Mouse (Mus musculus): Measurements from ENCODE around the gene Cacna2d1. TPM values are rescaled to one million over a fixed set of nuclear protein-coding genes. Genes with fewer than 3 reads are reported as not detected.

Gene Cacna2d1
- polyA plus RNA-seq, 1 experiment from 2014 or later: 41.3 TPM

DNA sequence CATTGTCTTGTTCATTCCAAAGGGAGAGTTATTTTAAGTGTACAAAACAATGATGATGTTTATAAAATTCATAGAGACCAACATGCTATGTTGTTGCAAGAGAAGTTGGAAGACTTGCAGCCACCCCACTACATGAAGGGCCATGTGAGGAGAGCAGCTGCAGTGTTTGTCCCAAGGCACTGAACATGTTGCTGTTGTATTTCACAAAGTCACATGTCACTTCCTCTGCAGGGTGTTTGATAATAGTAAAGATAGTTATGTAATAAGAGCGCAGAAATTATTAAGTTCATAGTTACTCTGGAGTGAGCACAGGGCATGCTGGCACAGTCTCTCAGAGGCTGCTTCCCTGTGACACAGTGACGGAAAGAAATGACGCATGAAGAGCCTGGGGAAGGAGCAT is 392.1 kb downstream of the Cacna2d1 start:
- ATAC-seq (ENCODE audit: low FRiP score): no peak
- H3K9ac ChIP-seq: no peak overlapping the region
- no peaks in the 10 kb centered on the region for H3K4me1 ChIP-seq
- no peaks in the 10 kb centered on the region for H3K36me3 ChIP-seq
- H3K4me3 ChIP-seq: no peak overlapping the region
- H3K9me3 ChIP-seq (replicated peaks): no peaks in the 10 kb centered on the region
- 80% methylated on average over 3 of the region's 3 CpGs for WGBS
- H3K27me3 ChIP-seq: no peaks in the 10 kb centered on the region
- no peak overlapping the region for H3K27ac ChIP-seq
- no peak overlapping the region for H3K4me2 ChIP-seq (replicated peaks)

DNA sequence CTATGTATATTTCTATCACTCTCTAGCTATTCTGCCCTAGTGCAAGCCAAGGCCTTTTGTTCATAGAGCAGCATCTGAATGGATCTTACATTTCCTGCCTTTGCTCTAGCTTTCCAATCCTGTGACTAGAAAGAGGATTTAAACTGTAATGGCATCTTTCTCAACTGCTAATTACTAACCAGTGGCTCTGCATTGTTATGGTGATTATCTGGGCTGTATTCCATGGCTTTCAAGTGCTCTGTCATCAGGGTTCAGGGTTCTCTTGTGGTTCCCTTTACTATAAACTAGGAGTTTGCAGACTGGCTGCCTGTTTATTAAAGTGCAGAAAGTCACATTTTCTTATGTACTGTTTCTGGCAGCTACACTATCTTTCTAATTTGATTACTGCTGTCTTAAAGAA is 410.9 kb downstream of the Cacna2d1 start:
- Histone ChIP-seq H3K9me3 (replicated peaks) (no peaks in the 10 kb centered on the region), H3K27ac (no peak overlapping the region), H3K4me3 (no peak overlapping the region), H3K36me3 (no peaks in the 10 kb centered on the region), H3K9ac (no peak overlapping the region), H3K27me3 (no peaks in the 10 kb centered on the region), H3K4me1 (no peaks in the 10 kb centered on the region), H3K4me2 (replicated peaks) (no peak overlapping the region)
- ATAC-seq (ENCODE audit: low FRiP score): no peak

DNA sequence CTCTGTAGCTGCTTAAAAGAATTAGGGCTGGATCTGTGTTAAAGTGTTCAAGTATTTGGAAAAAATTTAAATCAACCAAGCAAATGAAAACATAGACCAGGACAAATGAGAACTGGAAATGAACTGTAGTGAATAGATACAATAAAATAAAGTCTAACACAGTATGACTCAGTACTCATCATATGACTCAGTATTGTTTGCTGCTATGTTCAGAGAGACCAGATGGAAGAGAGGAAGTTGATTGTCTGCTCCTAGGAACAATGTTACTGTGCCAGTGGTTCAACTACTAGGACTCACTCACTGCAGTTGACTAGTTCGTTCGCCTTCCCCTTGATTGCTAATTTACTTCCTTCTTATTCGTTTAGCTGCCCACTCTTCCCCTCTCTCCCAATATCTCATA is 421.3 kb downstream of the Cacna2d1 start:
- no peak for ATAC-seq (ENCODE audit: low FRiP score)
- H3K9ac ChIP-seq: no peak overlapping the region
- H3K27me3 ChIP-seq: no peaks in the 10 kb centered on the region
- no peak overlapping the region for H3K27ac ChIP-seq
- H3K4me3 ChIP-seq: no peak overlapping the region
- no peaks in the 10 kb centered on the region for H3K4me1 ChIP-seq
- no peak overlapping the region for H3K4me2 ChIP-seq (replicated peaks)
- WGBS: 89% methylated on average over 3 of the region's 3 CpGs
- no peaks in the 10 kb centered on the region for H3K36me3 ChIP-seq
- no peaks in the 10 kb centered on the region for H3K9me3 ChIP-seq (replicated peaks)

GRCm38 (mm10) chr5:16357709-16358108 is 423.2 kb downstream of the Cacna2d1 start:
- Histone ChIP-seq H3K27ac (no peak overlapping the region), H3K4me3 (no peak overlapping the region), H3K9me3 (replicated peaks) (no peaks in the 10 kb centered on the region), H3K4me2 (replicated peaks) (no peak overlapping the region), H3K4me1 (no peaks in the 10 kb centered on the region), H3K9ac (no peak overlapping the region), H3K36me3 (no peaks in the 10 kb centered on the region), H3K27me3 (no peaks in the 10 kb centered on the region)
- 88% methylated on average over 4 of the region's 4 CpGs for whole genome bisulfite sequencing
- ATAC-seq (ENCODE audit: low FRiP score): no peak

DNA sequence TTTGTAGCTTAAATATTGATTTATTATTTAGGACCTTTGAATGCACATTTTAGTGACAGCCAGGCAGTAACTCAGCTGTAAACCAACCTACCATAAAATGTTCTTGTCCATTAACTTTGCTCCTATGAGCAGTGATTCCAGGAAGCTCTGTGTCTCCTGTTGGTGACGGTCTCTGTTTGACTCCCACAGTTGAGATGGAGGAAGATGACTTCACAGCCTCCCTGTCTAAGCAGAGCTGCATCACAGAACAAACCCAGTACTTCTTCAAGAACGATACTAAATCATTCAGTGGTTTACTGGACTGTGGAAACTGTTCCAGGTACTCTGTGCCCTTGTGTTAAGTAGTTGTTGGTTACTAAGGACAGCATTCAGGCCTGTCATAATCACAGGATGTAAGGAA is 427.6 kb downstream of the Cacna2d1 start:
- Histone ChIP-seq H3K27ac (no peak overlapping the region), H3K4me2 (replicated peaks) (no peak overlapping the region), H3K9ac (no peak overlapping the region), H3K4me3 (no peak overlapping the region), H3K36me3 (0 out of 2 replicates have a peak, but pooled peaks cover 3% of the 10 kb centered on the region), H3K9me3 (replicated peaks) (no peaks in the 10 kb centered on the region), H3K4me1 (no peaks in the 10 kb centered on the region), H3K27me3 (no peaks in the 10 kb centered on the region)
- ATAC-seq (ENCODE audit: low FRiP score): no peak
- 91% methylated on average over 2 of the region's 2 CpGs for WGBS

DNA sequence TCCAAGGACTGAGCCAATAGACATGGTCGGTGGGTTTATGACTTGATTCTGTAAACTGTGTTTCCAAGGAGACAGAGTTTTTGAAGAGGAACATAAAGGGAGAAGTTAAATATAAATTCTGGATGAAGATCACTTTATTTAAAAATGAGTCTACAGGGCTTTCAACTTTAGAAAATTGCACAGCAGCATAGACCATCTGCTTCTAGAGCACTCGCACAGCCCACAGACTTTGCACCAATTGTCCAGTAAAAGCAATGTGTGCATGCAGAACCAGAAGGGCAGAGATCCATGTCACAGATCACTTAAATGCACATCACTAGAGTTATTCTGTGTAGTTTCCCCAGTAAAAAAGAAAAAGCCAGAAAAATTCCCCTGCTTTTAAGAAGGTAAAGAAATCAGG is 428.7 kb downstream of the Cacna2d1 start:
- Histone ChIP-seq H3K4me1 (no peaks in the 10 kb centered on the region), H3K4me3 (no peak overlapping the region), H3K4me2 (replicated peaks) (no peak overlapping the region), H3K36me3 (0 out of 2 replicates have a peak, but pooled peaks cover 3% of the 10 kb centered on the region), H3K27me3 (no peaks in the 10 kb centered on the region), H3K27ac (no peak overlapping the region), H3K9ac (no peak overlapping the region), H3K9me3 (replicated peaks) (no peaks in the 10 kb centered on the region)
- ATAC-seq (ENCODE audit: low FRiP score): no peak
- 95% methylated on average over 2 of the region's 2 CpGs for WGBS

DNA sequence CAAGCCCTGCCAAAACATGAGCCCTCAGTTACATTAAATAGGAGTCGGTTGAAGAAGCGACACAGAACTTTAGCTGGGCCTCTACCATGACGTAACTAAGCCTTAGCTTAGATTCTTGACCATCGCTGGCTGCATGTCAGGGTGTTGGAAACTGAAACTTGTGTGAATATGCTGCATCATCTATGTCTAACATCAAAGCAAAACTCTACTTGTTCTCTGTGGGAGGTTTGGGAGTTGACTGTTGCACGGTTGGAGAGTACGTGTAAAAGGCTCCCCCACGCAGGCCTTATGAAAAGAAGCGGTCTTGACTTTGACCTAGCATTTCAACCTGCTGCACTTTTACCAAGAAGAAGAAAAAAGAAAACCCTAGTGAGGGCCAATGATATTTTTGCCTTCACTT is 436.2 kb downstream of the Cacna2d1 start:
- Histone ChIP-seq H3K4me1 (no peaks in the 10 kb centered on the region), H3K36me3 (no peaks in the 10 kb centered on the region), H3K9me3 (replicated peaks) (no peaks in the 10 kb centered on the region), H3K27ac (no peak overlapping the region), H3K4me3 (no peak overlapping the region), H3K27me3 (no peaks in the 10 kb centered on the region), H3K4me2 (replicated peaks) (no peak overlapping the region), H3K9ac (no peak overlapping the region)
- 73% methylated on average over 8 of the region's 8 CpGs for WGBS
- no peak for ATAC-seq (ENCODE audit: low FRiP score)

DNA sequence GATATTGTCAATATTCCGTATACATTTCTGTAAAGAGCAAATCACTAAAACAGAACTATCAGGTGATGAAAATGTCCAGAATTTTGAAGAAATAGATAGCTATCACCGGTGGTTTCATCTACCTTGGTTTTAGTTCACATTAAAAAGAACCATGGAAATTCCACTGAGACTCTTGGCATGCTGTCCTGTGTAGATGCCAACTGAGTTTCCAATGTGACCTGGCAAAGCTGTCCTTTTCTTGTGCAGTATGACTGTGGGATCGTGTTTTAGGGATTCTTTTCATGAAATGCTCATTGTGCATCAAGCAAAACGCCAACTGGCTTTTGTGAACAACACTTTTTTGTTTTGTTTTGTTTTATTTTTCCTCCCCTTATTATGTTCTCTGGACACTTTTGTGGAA is 439.5 kb downstream of the Cacna2d1 start:
- Histone ChIP-seq H3K4me3 (no peak overlapping the region), H3K27ac (no peak overlapping the region), H3K4me1 (no peaks in the 10 kb centered on the region), H3K9ac (no peak overlapping the region), H3K9me3 (replicated peaks) (no peaks in the 10 kb centered on the region), H3K27me3 (no peaks in the 10 kb centered on the region), H3K4me2 (replicated peaks) (no peak overlapping the region), H3K36me3 (no peaks in the 10 kb centered on the region)
- ATAC-seq (ENCODE audit: low FRiP score): no peak
- WGBS: 89% methylated on average over 4 of the region's 4 CpGs

DNA sequence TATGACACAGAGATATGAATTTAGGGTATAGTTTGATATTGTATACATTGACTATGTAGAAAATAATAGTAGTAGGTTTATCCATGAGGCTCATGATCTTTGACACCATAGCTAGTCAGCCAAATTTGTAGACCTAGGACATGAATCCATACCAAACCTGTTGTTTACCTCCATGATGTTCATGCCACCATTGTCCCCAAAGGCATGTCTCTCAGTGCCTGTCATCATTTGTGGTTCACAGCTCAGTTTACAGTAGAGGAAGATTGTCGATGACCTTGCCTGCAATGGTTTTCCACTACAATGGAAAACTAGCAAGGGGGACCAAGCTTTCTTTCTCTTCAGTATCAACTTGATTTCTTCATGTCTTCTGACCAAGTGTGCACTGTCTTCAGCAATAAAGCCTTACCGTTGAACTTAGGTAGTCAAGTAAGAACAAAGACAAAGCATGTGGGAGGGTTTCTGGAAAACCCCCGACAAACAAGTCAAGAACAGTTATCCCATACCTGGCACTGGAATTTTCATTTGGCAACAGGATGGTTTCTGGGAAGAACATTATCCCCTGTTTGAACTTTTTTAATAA is 441.9 kb downstream of the Cacna2d1 start:
- 90% methylated on average over 3 of the region's 3 CpGs for WGBS
- H3K36me3 ChIP-seq: no peaks in the 10 kb centered on the region
- H3K4me3 ChIP-seq: no peak overlapping the region
- no peaks in the 10 kb centered on the region for H3K9me3 ChIP-seq (replicated peaks)
- H3K4me1 ChIP-seq: no peaks in the 10 kb centered on the region
- no peak for ATAC-seq (ENCODE audit: low FRiP score)
- H3K27me3 ChIP-seq: no peaks in the 10 kb centered on the region
- no peak overlapping the region for H3K27ac ChIP-seq
- no peak overlapping the region for H3K9ac ChIP-seq
- no peak overlapping the region for H3K4me2 ChIP-seq (replicated peaks)

DNA sequence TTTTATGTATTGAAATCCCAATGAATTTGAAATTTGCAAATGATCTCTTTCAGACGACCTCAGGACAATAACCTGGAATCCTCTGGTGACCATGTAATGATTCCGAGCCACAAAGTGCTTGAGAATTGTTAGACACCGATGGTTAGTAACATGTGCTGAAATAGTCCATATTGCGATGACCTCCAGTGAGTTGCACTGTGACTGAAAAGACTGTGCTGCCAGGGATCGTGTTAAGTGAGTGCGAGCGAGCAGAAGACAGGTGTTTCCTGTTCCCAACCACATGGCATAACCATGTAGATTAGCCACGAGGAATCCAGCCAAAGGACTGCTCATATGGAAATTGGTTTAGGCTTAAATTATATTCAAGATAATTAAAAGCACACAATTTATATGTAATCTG is 475.5 kb downstream of the Cacna2d1 start:
- no peak overlapping the region for H3K27ac ChIP-seq

DNA sequence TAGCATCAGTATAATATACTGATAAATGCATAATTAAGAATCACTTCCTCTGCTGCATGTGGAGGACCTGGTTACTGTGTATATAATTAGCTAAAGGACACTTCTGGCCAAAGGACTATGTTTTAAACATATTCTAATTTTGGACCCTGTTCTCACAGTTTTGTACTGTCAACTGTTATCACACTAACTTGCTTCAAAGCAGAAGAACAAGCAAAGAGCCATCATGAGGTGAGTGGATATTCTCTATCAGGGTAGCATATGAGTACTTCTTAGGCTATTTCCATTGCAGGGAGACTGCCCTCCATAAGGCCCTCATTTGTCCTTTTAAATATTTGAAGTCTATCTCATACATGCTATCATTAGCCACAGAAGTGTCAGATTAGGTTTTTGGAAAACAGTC is 480.2 kb downstream of the Cacna2d1 start:
- H3K4me1 ChIP-seq: no peaks in the 10 kb centered on the region
- no peaks in the 10 kb centered on the region for H3K36me3 ChIP-seq
- H3K27me3 ChIP-seq: no peaks in the 10 kb centered on the region
- no peaks in the 10 kb centered on the region for H3K9me3 ChIP-seq (replicated peaks)
- no peak for ATAC-seq (ENCODE audit: low FRiP score)
- H3K27ac ChIP-seq: no peak overlapping the region
- no peak overlapping the region for H3K4me2 ChIP-seq (replicated peaks)
- H3K4me3 ChIP-seq: no peak overlapping the region
- H3K9ac ChIP-seq: no peak overlapping the region

More for the DNA sequence above, 475.5 kb downstream of the Cacna2d1 start:
- Histone ChIP-seq H3K4me3 (no peak overlapping the region), H3K36me3 (no peaks in the 10 kb centered on the region), H3K27me3 (no peaks in the 10 kb centered on the region), H3K4me2 (replicated peaks) (no peak overlapping the region), H3K9ac (no peak overlapping the region), H3K4me1 (no peaks in the 10 kb centered on the region), H3K9me3 (replicated peaks) (no peaks in the 10 kb centered on the region)
- no peak for ATAC-seq (ENCODE audit: low FRiP score)
- 81% methylated on average over 8 of the region's 8 CpGs for WGBS

GRCm38 (mm10) chr5:16417996-16418395 is 483.5 kb downstream of the Cacna2d1 start:
- no peak overlapping the region for H3K27ac ChIP-seq
- no peak for ATAC-seq (ENCODE audit: low FRiP score)
- no peak overlapping the region for H3K4me3 ChIP-seq
- H3K36me3 ChIP-seq: no peaks in the 10 kb centered on the region
- H3K4me1 ChIP-seq: no peaks in the 10 kb centered on the region
- H3K9me3 ChIP-seq (replicated peaks): no peaks in the 10 kb centered on the region
- WGBS: 74% methylated on average over 1 of the region's 1 CpGs
- H3K4me2 ChIP-seq (replicated peaks): no peak overlapping the region
- no peak overlapping the region for H3K9ac ChIP-seq
- H3K27me3 ChIP-seq: no peaks in the 10 kb centered on the region

DNA sequence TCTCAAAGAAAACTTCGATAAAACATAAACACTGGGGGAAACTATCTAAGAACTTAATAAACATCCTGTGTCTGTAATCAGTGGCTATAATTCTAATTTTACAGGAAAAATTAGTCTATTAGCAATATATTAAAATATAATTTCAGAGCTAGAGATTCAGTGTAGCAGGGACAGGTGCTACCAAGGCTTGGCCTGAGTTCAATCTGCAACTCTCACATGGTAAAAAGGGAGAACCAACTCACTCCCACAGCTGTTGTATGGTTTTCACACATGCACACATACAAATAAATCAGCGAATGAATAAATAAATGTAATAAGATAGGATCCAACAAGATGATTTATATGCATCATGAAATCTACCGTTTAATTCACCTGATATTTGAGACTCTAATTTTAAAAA is 484.0 kb downstream of the Cacna2d1 start:
- WGBS: 93% methylated on average over 3 of the region's 3 CpGs
- H3K27me3 ChIP-seq: no peaks in the 10 kb centered on the region
- no peak for ATAC-seq (ENCODE audit: low FRiP score)
- no peaks in the 10 kb centered on the region for H3K36me3 ChIP-seq
- H3K4me2 ChIP-seq (replicated peaks): no peak overlapping the region
- no peak overlapping the region for H3K9ac ChIP-seq
- H3K4me3 ChIP-seq: no peak overlapping the region
- H3K9me3 ChIP-seq (replicated peaks): no peaks in the 10 kb centered on the region
- H3K4me1 ChIP-seq: no peaks in the 10 kb centered on the region
- no peak overlapping the region for H3K27ac ChIP-seq

Data from hindbrain, embryonic 12.5 days (tissue).